Mouse (Mus musculus): Measurements from ENCODE around the gene Pole4.

DNA sequence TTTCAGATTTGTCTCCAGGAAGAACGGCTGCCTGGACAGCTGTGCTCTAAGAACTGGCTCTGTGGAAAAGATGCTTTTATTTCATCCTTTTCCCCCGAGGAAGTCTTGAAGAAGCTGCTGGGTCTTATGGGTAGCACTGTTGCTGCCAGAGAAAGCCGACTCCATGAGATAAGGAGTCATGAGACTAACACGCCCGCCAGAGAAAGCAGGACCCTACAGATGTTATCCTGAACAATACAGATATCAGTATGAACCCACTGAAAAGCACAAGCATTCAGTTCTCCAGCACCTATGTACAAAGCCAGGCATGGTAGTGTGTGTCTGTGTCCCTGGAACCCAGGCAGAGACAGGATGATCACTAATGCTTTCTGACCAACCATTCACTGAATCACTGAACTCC lies 129.7 kb downstream of the Pole4 start:
- no peak for TF ChIP-seq CTCF (IDR thresholded peaks at IDR 0.05)
- no peak for TF ChIP-seq EP300 (IDR thresholded peaks at IDR 0.05; ENCODE audit: insufficient read depth, low read depth, low read length)
- TF ChIP-seq POLR2A (IDR thresholded peaks at IDR 0.05; ENCODE audit: insufficient read depth, low read depth, low read length): no peak

Data from heart, adult 2 months (tissue).